Mouse (Mus musculus) forebrain, embryonic 10.5 days (tissue): ENCODE data around the gene Plekha8. TPM values are rescaled to one million over a fixed set of nuclear protein-coding genes. Genes with fewer than 3 reads are reported as not detected.

ENCODE experiments used
- DNase-seq: peaks from one replicate; pipeline ENCODE4 v3.0.0-alpha.2; 2017; ENCODE audit warnings: low spot score; ENCODE audit errors: extremely low spot score
- H3K27ac ChIP-seq: fragments of 300-500 bp; sonication (generic); 2 replicates; pipeline ENCODE4 v1.5.1; 2016; ENCODE audit warnings: mild to moderate bottlenecking
- H3K27me3 ChIP-seq: fragments of 300-500 bp; sonication (generic); 2 replicates; pipeline ENCODE4 v1.6.1; 2016; ENCODE audit warnings: mild to moderate bottlenecking; ENCODE audit not compliant: poor library complexity, severe bottlenecking
- H3K36me3 ChIP-seq: fragments of 300-500 bp; sonication (generic); replicated peaks from 2 replicates; pipeline ENCODE4 v1.6.1; 2016; ENCODE audit warnings: mild to moderate bottlenecking, moderate library complexity
- H3K4me1 ChIP-seq: fragments of 300-500 bp; sonication (generic); 2 replicates; pipeline ENCODE4 v1.6.1; 2016
- H3K4me3 ChIP-seq: fragments of 300-500 bp; sonication (generic); 2 replicates; pipeline ENCODE4 v1.5.1; 2016; ENCODE audit warnings: mild to moderate bottlenecking, moderate library complexity
- H3K9me3 ChIP-seq: fragments of 300-500 bp; sonication (generic); 2 replicates; pipeline ENCODE4 v1.6.1; 2016; ENCODE audit warnings: mild to moderate bottlenecking, moderate library complexity
- WGBS: fragments of 180-500 bp; shearing (Covaris S2); methylation state at CpG from one replicate; pipeline ENCODE4 v1.1.7; 2016; 5-methylcytosine and 5-hydroxymethylcytosine counted together
- polyA plus RNA-seq: library from polyadenylated mRNA; unstranded; fragments of >200 nt; fragmentation: Nextera tagmentation; extraction: Ambion mirVana; gene quantifications from 2 replicates; pipeline ENCODE4 v1.2.1, GENCODE M21; 2016

Plekha8 gene
- 20.9 and 21.6 TPM in 2 replicates for polyA plus RNA-seq

- Histone ChIP-seq H3K4me1 (peaks cover 61% of the 10 kb centered on the region), H3K27me3 (no peaks in the 10 kb centered on the region), H3K36me3 (no peaks in the 10 kb centered on the region), H3K4me3 (peak within 1 kb of the TSS; percentile 90), H3K27ac (peak within 1 kb of the TSS; percentile 92), H3K9me3 (no peaks in the 10 kb centered on the region)
- DNase-seq: peak; percentile 86
- WGBS: 0% methylated on average over 48 of the region's 49 CpGs
These were observed at the start of gene Plekha8 for GRCm38 (mm10) chr6:54594469-54595329. Plekha8 (plus strand) TSS chr6:54595111.

- Histone ChIP-seq H3K36me3 (peaks cover 32% of the 10 kb centered on the region), H3K27me3 (no peaks in the 10 kb centered on the region), H3K4me3 (no peak overlapping the region), H3K9me3 (peaks cover 3% of the 10 kb centered on the region; the same call in 1 of the 2 replicates), H3K27ac (peak overlapping the region; percentile 15; the same call in 1 of the 2 replicates), H3K4me1 (peaks cover 51% of the 10 kb centered on the region)
- no peak for DNase-seq
- 87% methylated on average over 13 of the region's 13 CpGs for WGBS
These were observed 46.4 kb upstream of the Plekha8 start for GRCm38 (mm10) chr6:54548314-54549019.

- Histone ChIP-seq H3K4me1 (peaks cover 59% of the 10 kb centered on the region), H3K27ac (0 out of 2 replicates have a peak overlapping the region, but pooled peaks have one; percentile 40), H3K36me3 (peaks cover 23% of the 10 kb centered on the region), H3K9me3 (no peaks in the 10 kb centered on the region), H3K4me3 (no peak overlapping the region), H3K27me3 (no peaks in the 10 kb centered on the region)
- no peak for DNase-seq
- 73% methylated on average over 4 of the region's 4 CpGs for WGBS
These were observed 45.6 kb upstream of the Plekha8 start for GRCm38 (mm10) chr6:54549311-54549710.

GRCm38 (mm10) chr6:54550801-54551323 lies 44.0 kb upstream of the Plekha8 start:
- 69% methylated on average over 6 of the region's 7 CpGs for WGBS
- H3K27ac ChIP-seq: no peak overlapping the region
- no peak overlapping the region for H3K4me3 ChIP-seq
- peaks cover 14% of the 10 kb centered on the region for H3K36me3 ChIP-seq
- no peaks in the 10 kb centered on the region for H3K9me3 ChIP-seq
- H3K4me1 ChIP-seq: peaks cover 73% of the 10 kb centered on the region
- no peaks in the 10 kb centered on the region for H3K27me3 ChIP-seq
- no peak for DNase-seq

GRCm38 (mm10) chr6:54552721-54553413 lies 42.0 kb upstream of the Plekha8 start:
- no peaks in the 10 kb centered on the region for H3K9me3 ChIP-seq
- H3K36me3 ChIP-seq: peaks cover 8% of the 10 kb centered on the region
- no peaks in the 10 kb centered on the region for H3K27me3 ChIP-seq
- 37% methylated on average over 9 of the region's 9 CpGs for WGBS
- H3K4me1 ChIP-seq: peaks cover 81% of the 10 kb centered on the region
- H3K27ac ChIP-seq: peak overlapping the region; percentile 90
- H3K4me3 ChIP-seq: peak overlapping the region; percentile 8; the same call in 1 of the 2 replicates
- peak; percentile 46 for DNase-seq

GRCm38 (mm10) chr6:54553632-54554031 lies 41.3 kb upstream of the Plekha8 start:
- Histone ChIP-seq H3K4me3 (peak overlapping the region; percentile 18; the same call in 1 of the 2 replicates), H3K27me3 (no peaks in the 10 kb centered on the region), H3K4me1 (peaks cover 82% of the 10 kb centered on the region), H3K27ac (peak overlapping the region; percentile 90), H3K36me3 (0 out of 2 replicates have a peak, but pooled peaks cover 2% of the 10 kb centered on the region), H3K9me3 (no peaks in the 10 kb centered on the region)
- 72% methylated on average over 2 of the region's 2 CpGs for WGBS
- no peak for DNase-seq

GRCm38 (mm10) chr6:54554341-54555110 lies 40.4 kb upstream of the Plekha8 start:
- H3K9me3 ChIP-seq: no peaks in the 10 kb centered on the region
- H3K27ac ChIP-seq: peak overlapping the region; percentile 90
- 17% methylated on average over 8 of the region's 8 CpGs for whole genome bisulfite sequencing
- 0 out of 2 replicates have a peak, but pooled peaks cover 2% of the 10 kb centered on the region for H3K36me3 ChIP-seq
- peak overlapping the region; percentile 18; the same call in 1 of the 2 replicates for H3K4me3 ChIP-seq
- H3K27me3 ChIP-seq: no peaks in the 10 kb centered on the region
- H3K4me1 ChIP-seq: peaks cover 78% of the 10 kb centered on the region
- DNase-seq: peak; percentile 85

- no peaks in the 10 kb centered on the region for H3K9me3 ChIP-seq
- H3K27me3 ChIP-seq: no peaks in the 10 kb centered on the region
- 0 out of 2 replicates have a peak, but pooled peaks cover 2% of the 10 kb centered on the region for H3K36me3 ChIP-seq
- peaks cover 72% of the 10 kb centered on the region for H3K4me1 ChIP-seq
- DNase-seq: no peak
- H3K27ac ChIP-seq: peak overlapping the region; percentile 90
- no peak overlapping the region for H3K4me3 ChIP-seq
- 52% methylated on average over 1 of the region's 1 CpGs for WGBS
These were observed 39.1 kb upstream of the Plekha8 start for GRCm38 (mm10) chr6:54555816-54556215.

- no peak overlapping the region for H3K27ac ChIP-seq
- no peak overlapping the region for H3K4me3 ChIP-seq
- H3K4me1 ChIP-seq: peaks cover 53% of the 10 kb centered on the region
- DNase-seq: no peak
- WGBS: 96% methylated on average over 7 of the region's 7 CpGs
- no peaks in the 10 kb centered on the region for H3K9me3 ChIP-seq
- no peaks in the 10 kb centered on the region for H3K27me3 ChIP-seq
- H3K36me3 ChIP-seq: 0 out of 2 replicates have a peak, but pooled peaks cover 2% of the 10 kb centered on the region
These were observed 37.2 kb upstream of the Plekha8 start for GRCm38 (mm10) chr6:54557671-54558070.

- Histone ChIP-seq H3K9me3 (no peaks in the 10 kb centered on the region), H3K4me1 (peaks cover 49% of the 10 kb centered on the region)
- WGBS: 79% methylated on average over 7 of the region's 7 CpGs
These were observed 36.4 kb upstream of the Plekha8 start for GRCm38 (mm10) chr6:54558466-54558865.

GRCm38 (mm10) chr6:54562018-54562809 lies 32.7 kb upstream of the Plekha8 start:
- H3K27me3 ChIP-seq: peaks cover 23% of the 10 kb centered on the region; the same call in 1 of the 2 replicates
- peaks cover 52% of the 10 kb centered on the region for H3K4me1 ChIP-seq
- H3K4me3 ChIP-seq: no peak overlapping the region
- 82% methylated on average over 17 of the region's 17 CpGs for WGBS
- H3K9me3 ChIP-seq: no peaks in the 10 kb centered on the region
- no peak for DNase-seq
- no peak overlapping the region for H3K27ac ChIP-seq
- 0 out of 2 replicates have a peak, but pooled peaks cover 2% of the 10 kb centered on the region for H3K36me3 ChIP-seq

More at GRCm38 (mm10) chr6:54558466-54558865, 36.4 kb upstream of the Plekha8 start:
- Histone ChIP-seq H3K36me3 (0 out of 2 replicates have a peak, but pooled peaks cover 2% of the 10 kb centered on the region), H3K27me3 (no peaks in the 10 kb centered on the region), H3K4me3 (no peak overlapping the region), H3K27ac (peak overlapping the region; percentile 51; the same call in 1 of the 2 replicates)
- no peak for DNase-seq
